Mouse (Mus musculus): ENCODE measurements at regions not wholly inside any gene's neighbourhood (a gene's known extent, or its start where the extent isn't known, plus 50 kb on each side); places are given as distances from the start of the nearest gene placed in this dataset.
A peak's percentile ranks its signal among the peaks of the same experiment; 100 is the strongest.

DNA sequence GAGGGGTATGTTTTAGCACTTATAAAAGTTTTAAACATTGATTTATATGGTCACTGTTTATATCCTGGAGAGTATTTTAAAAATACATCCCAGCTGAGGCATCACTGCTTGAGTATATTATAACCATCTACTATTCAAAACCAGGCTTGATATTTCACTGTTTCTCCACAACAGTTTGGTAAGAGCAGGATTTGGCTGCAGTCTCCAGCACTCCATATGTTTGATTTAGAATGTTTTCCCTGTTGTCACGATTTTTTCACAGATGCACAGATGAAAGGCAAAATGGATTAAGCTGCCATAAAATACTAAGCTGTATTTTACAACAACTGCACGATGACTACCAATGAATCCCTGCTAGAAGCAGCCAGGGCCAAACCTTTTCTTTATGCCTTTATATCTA, 166.6 kb downstream of the Cox7b2 start:
- H3K27me3 ChIP-seq (replicated peaks; ENCODE audit: control insufficient read depth, insufficient read depth, low read length) = no peaks in the 10 kb centered on the region
- H3K9ac ChIP-seq (ENCODE audit: low read depth, low read length) = no peak overlapping the region
- no peak overlapping the region for H3K4me3 ChIP-seq (ENCODE audit: low read length)
- H3K4me1 ChIP-seq (ENCODE audit: control insufficient read depth, insufficient read depth, low read depth, low read length) = no peaks in the 10 kb centered on the region
- H3K27ac ChIP-seq (ENCODE audit: low read depth, low read length) = no peak overlapping the region
- no peak for ATAC-seq
- no peaks in the 10 kb centered on the region for H3K9me3 ChIP-seq (ENCODE audit: control insufficient read depth, low read length)
- WGBS = 76% methylated on average over 2 of the region's 2 CpGs
- H3K36me3 ChIP-seq (ENCODE audit: control insufficient read depth, insufficient read depth, low read length) = no peaks in the 10 kb centered on the region
- no peak overlapping the region for H3K4me2 ChIP-seq (ENCODE audit: low read length)

- Histone ChIP-seq H3K4me1 (ENCODE audit: control insufficient read depth, insufficient read depth, low read depth, low read length) (no peaks in the 10 kb centered on the region), H3K9me3 (ENCODE audit: control insufficient read depth, low read length) (no peaks in the 10 kb centered on the region), H3K27ac (ENCODE audit: low read depth, low read length) (no peak overlapping the region), H3K36me3 (ENCODE audit: control insufficient read depth, insufficient read depth, low read length) (no peaks in the 10 kb centered on the region), H3K4me3 (ENCODE audit: low read length) (no peak overlapping the region), H3K27me3 (replicated peaks; ENCODE audit: control insufficient read depth, insufficient read depth, low read length) (no peaks in the 10 kb centered on the region), H3K9ac (ENCODE audit: low read depth, low read length) (no peak overlapping the region), H3K4me2 (ENCODE audit: low read length) (no peak overlapping the region)
- ATAC-seq = no peak
- WGBS = 72% methylated on average over 3 of the region's 3 CpGs
Observed at GRCm38 (mm10) chr5:71366196-71366858, 181.7 kb downstream of the Cox7b2 start.

- ATAC-seq = peak; percentile 78
- WGBS = 59% methylated on average over 3 of the region's 3 CpGs
- Histone ChIP-seq H3K9ac (ENCODE audit: low read depth, low read length) (no peak overlapping the region), H3K27ac (ENCODE audit: low read depth, low read length) (no peak overlapping the region), H3K4me1 (ENCODE audit: control insufficient read depth, insufficient read depth, low read depth, low read length) (no peaks in the 10 kb centered on the region), H3K4me3 (ENCODE audit: low read length) (no peak overlapping the region), H3K4me2 (ENCODE audit: low read length) (no peak overlapping the region), H3K36me3 (ENCODE audit: control insufficient read depth, insufficient read depth, low read length) (no peaks in the 10 kb centered on the region), H3K27me3 (replicated peaks; ENCODE audit: control insufficient read depth, insufficient read depth, low read length) (no peaks in the 10 kb centered on the region), H3K9me3 (ENCODE audit: control insufficient read depth, low read length) (no peaks in the 10 kb centered on the region)
Observed at GRCm38 (mm10) chr5:71341512-71341911, 206.5 kb downstream of the Cox7b2 start.

DNA sequence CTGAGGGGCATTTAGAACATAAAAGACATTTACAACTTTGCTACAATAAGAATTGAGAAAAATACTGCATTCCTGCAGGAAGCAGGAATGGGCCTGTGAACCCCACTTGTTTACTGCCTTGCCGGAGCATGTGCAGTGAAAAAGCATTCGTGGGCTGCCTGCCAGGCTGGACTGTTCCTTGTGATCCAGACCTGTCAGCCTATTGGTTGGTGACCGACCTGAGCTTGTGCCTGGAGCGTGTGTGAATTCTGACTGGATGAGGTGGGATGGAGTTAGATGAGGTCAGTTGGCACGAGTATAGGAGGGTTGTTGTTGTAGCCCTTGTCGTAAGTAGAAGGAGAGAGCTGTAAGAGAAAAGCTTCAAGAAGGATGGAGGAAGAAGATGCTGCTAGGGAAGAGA, 213.8 kb upstream of the Gabra2 start:
- Histone ChIP-seq H3K27me3 (replicated peaks; ENCODE audit: control insufficient read depth, insufficient read depth, low read length) (no peaks in the 10 kb centered on the region), H3K4me3 (ENCODE audit: low read length) (no peak overlapping the region), H3K9me3 (ENCODE audit: control insufficient read depth, low read length) (no peaks in the 10 kb centered on the region), H3K4me2 (ENCODE audit: low read length) (no peak overlapping the region), H3K9ac (ENCODE audit: low read depth, low read length) (no peak overlapping the region), H3K27ac (ENCODE audit: low read depth, low read length) (no peak overlapping the region), H3K4me1 (ENCODE audit: control insufficient read depth, insufficient read depth, low read depth, low read length) (no peaks in the 10 kb centered on the region), H3K36me3 (ENCODE audit: control insufficient read depth, insufficient read depth, low read length) (no peaks in the 10 kb centered on the region)
- 74% methylated on average over 6 of the region's 6 CpGs for WGBS
- ATAC-seq = no peak

DNA sequence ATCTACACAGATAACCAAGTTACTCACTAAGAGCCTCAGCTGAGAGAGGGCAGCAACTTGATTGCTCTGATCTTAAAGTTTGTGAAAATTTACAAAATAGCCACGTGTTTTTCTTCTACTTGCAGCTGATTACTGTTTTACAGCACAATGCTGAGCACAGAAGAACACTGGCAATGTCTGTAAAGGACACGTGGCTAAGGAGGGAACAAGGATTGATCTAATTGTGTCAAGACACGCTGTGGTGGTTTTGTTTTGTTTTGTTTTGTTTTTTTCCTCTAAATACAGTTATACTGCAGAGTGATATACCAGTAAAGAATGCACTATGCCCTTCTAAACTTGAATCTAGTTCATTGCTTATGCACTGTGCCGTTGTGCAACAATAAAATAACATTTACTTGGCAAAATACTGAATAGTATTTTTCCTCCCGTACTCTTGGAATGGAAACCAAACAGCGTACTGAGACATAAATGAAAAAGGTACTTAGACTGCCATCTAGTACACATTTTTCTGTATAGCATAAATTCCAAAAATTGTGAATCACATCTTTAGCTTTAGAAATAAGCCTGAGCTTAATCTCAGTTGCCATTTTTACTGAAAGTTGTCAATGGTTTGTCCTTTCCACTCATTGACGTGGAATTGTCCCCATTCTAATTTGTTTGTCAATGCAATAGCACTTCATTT, 166.7 kb upstream of the Gabra2 start:
- no peak overlapping the region for H3K27ac ChIP-seq (ENCODE audit: low read depth, low read length)
- H3K27me3 ChIP-seq (replicated peaks; ENCODE audit: control insufficient read depth, insufficient read depth, low read length) = no peaks in the 10 kb centered on the region
- ATAC-seq = no peak

GRCm38 (mm10) chr5:71249273-71249672, 153.6 kb upstream of the Gabra2 start:
- Histone ChIP-seq H3K27ac (ENCODE audit: low read depth, low read length) (no peak overlapping the region), H3K9me3 (ENCODE audit: control insufficient read depth, low read length) (no peaks in the 10 kb centered on the region), H3K9ac (ENCODE audit: low read depth, low read length) (no peak overlapping the region), H3K4me1 (ENCODE audit: control insufficient read depth, insufficient read depth, low read depth, low read length) (0 out of 2 replicates have a peak, but pooled peaks cover 2% of the 10 kb centered on the region), H3K27me3 (replicated peaks; ENCODE audit: control insufficient read depth, insufficient read depth, low read length) (no peaks in the 10 kb centered on the region), H3K4me3 (ENCODE audit: low read length) (no peak overlapping the region), H3K36me3 (ENCODE audit: control insufficient read depth, insufficient read depth, low read length) (no peaks in the 10 kb centered on the region), H3K4me2 (ENCODE audit: low read length) (no peak overlapping the region)
- WGBS = 72% methylated on average over 2 of the region's 2 CpGs
- no peak for ATAC-seq

More for the DNA sequence above, 166.7 kb upstream of the Gabra2 start:
- no peaks in the 10 kb centered on the region for H3K36me3 ChIP-seq (ENCODE audit: control insufficient read depth, insufficient read depth, low read length)
- no peaks in the 10 kb centered on the region for H3K4me1 ChIP-seq (ENCODE audit: control insufficient read depth, insufficient read depth, low read depth, low read length)
- no peak overlapping the region for H3K4me2 ChIP-seq (ENCODE audit: low read length)
- no peak overlapping the region for H3K4me3 ChIP-seq (ENCODE audit: low read length)
- H3K9ac ChIP-seq (ENCODE audit: low read depth, low read length) = no peak overlapping the region
- H3K9me3 ChIP-seq (ENCODE audit: control insufficient read depth, low read length) = no peaks in the 10 kb centered on the region
- WGBS = 74% methylated on average over 7 of the region's 7 CpGs

GRCm38 (mm10) chr5:71248318-71249135, 152.9 kb upstream of the Gabra2 start:
- no peak overlapping the region for H3K4me3 ChIP-seq (ENCODE audit: low read length)
- 0 out of 2 replicates have a peak, but pooled peaks cover 2% of the 10 kb centered on the region for H3K4me1 ChIP-seq (ENCODE audit: control insufficient read depth, insufficient read depth, low read depth, low read length)
- no peak overlapping the region for H3K27ac ChIP-seq (ENCODE audit: low read depth, low read length)
- H3K36me3 ChIP-seq (ENCODE audit: control insufficient read depth, insufficient read depth, low read length) = no peaks in the 10 kb centered on the region
- no peak overlapping the region for H3K4me2 ChIP-seq (ENCODE audit: low read length)
- H3K27me3 ChIP-seq (replicated peaks; ENCODE audit: control insufficient read depth, insufficient read depth, low read length) = no peaks in the 10 kb centered on the region
- ATAC-seq = peak; percentile 37; the same call in 1 of the 2 replicates
- H3K9me3 ChIP-seq (ENCODE audit: control insufficient read depth, low read length) = no peaks in the 10 kb centered on the region
- 51% methylated on average over 6 of the region's 6 CpGs for WGBS
- H3K9ac ChIP-seq (ENCODE audit: low read depth, low read length) = no peak overlapping the region

- H3K4me2 ChIP-seq (ENCODE audit: low read length) = no peak overlapping the region
- no peaks in the 10 kb centered on the region for H3K9me3 ChIP-seq (ENCODE audit: control insufficient read depth, low read length)
- no peak for ATAC-seq
- no peaks in the 10 kb centered on the region for H3K4me1 ChIP-seq (ENCODE audit: control insufficient read depth, insufficient read depth, low read depth, low read length)
- no peaks in the 10 kb centered on the region for H3K36me3 ChIP-seq (ENCODE audit: control insufficient read depth, insufficient read depth, low read length)
- H3K27ac ChIP-seq (ENCODE audit: low read depth, low read length) = no peak overlapping the region
- H3K27me3 ChIP-seq (replicated peaks; ENCODE audit: control insufficient read depth, insufficient read depth, low read length) = no peaks in the 10 kb centered on the region
- no peak overlapping the region for H3K4me3 ChIP-seq (ENCODE audit: low read length)
- WGBS = 92% methylated on average over 4 of the region's 4 CpGs
- H3K9ac ChIP-seq (ENCODE audit: low read depth, low read length) = no peak overlapping the region
Observed at GRCm38 (mm10) chr5:71227615-71228014, 132.0 kb upstream of the Gabra2 start.

- no peaks in the 10 kb centered on the region for H3K9me3 ChIP-seq (ENCODE audit: control insufficient read depth, low read length)
- H3K27ac ChIP-seq (ENCODE audit: low read depth, low read length) = no peak overlapping the region
- 63% methylated on average over 6 of the region's 6 CpGs for WGBS
- no peak overlapping the region for H3K4me2 ChIP-seq (ENCODE audit: low read length)
- no peak overlapping the region for H3K9ac ChIP-seq (ENCODE audit: low read depth, low read length)
- H3K36me3 ChIP-seq (ENCODE audit: control insufficient read depth, insufficient read depth, low read length) = no peaks in the 10 kb centered on the region
- no peaks in the 10 kb centered on the region for H3K4me1 ChIP-seq (ENCODE audit: control insufficient read depth, insufficient read depth, low read depth, low read length)
- no peak overlapping the region for H3K4me3 ChIP-seq (ENCODE audit: low read length)
- ATAC-seq = no peak
- no peaks in the 10 kb centered on the region for H3K27me3 ChIP-seq (replicated peaks; ENCODE audit: control insufficient read depth, insufficient read depth, low read length)
Observed at GRCm38 (mm10) chr5:71200881-71201280, 105.2 kb upstream of the Gabra2 start.
